Mouse (Mus musculus): Measurements from ENCODE around the gene Sesn2.

Sesn2 gene

GRCm38 (mm10) chr4:132475895-132476878, 34.1 kb downstream of the Sesn2 start:
- DNase-seq = no peak

- DNase-seq = peak; percentile 17
These were observed 35.7 kb downstream of the Sesn2 start for GRCm38 (mm10) chr4:132474631-132475030.

GRCm38 (mm10) chr4:132473411-132473810, 36.9 kb downstream of the Sesn2 start:
- DNase-seq = no peak

GRCm38 (mm10) chr4:132469873-132470272, 40.4 kb downstream of the Sesn2 start:
- DNase-seq = no peak

- DNase-seq = no peak
These were observed 46.1 kb downstream of the Sesn2 start for GRCm38 (mm10) chr4:132464255-132464613.

- DNase-seq = peak; percentile 91
These were observed 46.7 kb downstream of the Sesn2 start, which contains the start of gene Med18 for GRCm38 (mm10) chr4:132463430-132464254. TSS of gene Med18 (minus strand) at chr4:132463921.

GRCm38 (mm10) chr4:132462836-132463235, 47.5 kb downstream of the Sesn2 start:
- DNase-seq = no peak

- no peak for DNase-seq
These were observed 50.1 kb downstream of the Sesn2 start for GRCm38 (mm10) chr4:132460225-132460624.

GRCm38 (mm10) chr4:132455561-132455960, 54.7 kb downstream of the Sesn2 start:
- DNase-seq = no peak

- DNase-seq = no peak
These were observed 55.2 kb downstream of the Sesn2 start for GRCm38 (mm10) chr4:132455146-132455545.

GRCm38 (mm10) chr4:132454216-132454615, 56.1 kb downstream of the Sesn2 start:
- no peak for DNase-seq

GRCm38 (mm10) chr4:132449778-132450177, 60.5 kb downstream of the Sesn2 start:
- DNase-seq = no peak

- no peak for DNase-seq
These were observed 64.2 kb downstream of the Sesn2 start for GRCm38 (mm10) chr4:132446105-132446504.

- DNase-seq = no peak
These were observed 65.8 kb downstream of the Sesn2 start for GRCm38 (mm10) chr4:132444516-132444915.
